In genomic region chr8:26833297-26833696, GRCm38 (mm10) we compare ENCODE assay signal across 8 mouse cellular contexts.
A peak's percentile ranks its signal among the peaks of the same experiment; 100 is the strongest.
DNase-seq lines count a peak whose midpoint lies in the region; ATAC-seq and TF ChIP-seq lines count a peak whose summit lies in the region.

No protein-coding gene starts in this region.

- DNase-seq in lung, embryonic 14.5 days, result peak; percentile 89
- DNase-seq in lung, adult 2 months, result no peak
- peak; percentile 94 for DNase-seq in limb, embryonic 10.5 days (ENCODE audit: low spot score)
- peak; percentile 63 for DNase-seq in retina, embryonic 14.5 days (ENCODE audit: low spot score)
- DNase-seq in thymus, postnatal 0 days (ENCODE audit: low spot score), result no peak
- no peak for DNase-seq in gastrocnemius, adult 18-20 months (ENCODE audit: low spot score)

- H3K27me3 ChIP-seq in lung, embryonic 14.5 days (ENCODE audit: insufficient read depth, low read length), result no peaks in the 10 kb centered on the region
- H3K27me3 ChIP-seq in forebrain, embryonic 15.5 days, result no peaks in the 10 kb centered on the region
- H3K27me3 ChIP-seq in limb, embryonic 10.5 days (ENCODE audit: low read depth, poor library complexity, severe bottlenecking), result peaks cover 62% of the 10 kb centered on the region

- H3K9ac ChIP-seq in lung, embryonic 14.5 days, result no peak overlapping the region
- H3K9ac ChIP-seq in forebrain, embryonic 15.5 days (replicated peaks), result no peak overlapping the region

- H3K4me3 ChIP-seq in lung, embryonic 14.5 days (ENCODE audit: low read depth, low read length), result no peak overlapping the region
- H3K4me3 ChIP-seq in lung, adult 2 months (replicated peaks; ENCODE audit: extremely low read depth, low read depth, low read length), result no peak overlapping the region
- no peak overlapping the region for H3K4me3 ChIP-seq in forebrain, embryonic 15.5 days
- H3K4me3 ChIP-seq in limb, embryonic 10.5 days, result no peak overlapping the region

- no peak overlapping the region for H3K4me2 ChIP-seq in lung, embryonic 14.5 days
- H3K4me2 ChIP-seq in forebrain, embryonic 15.5 days (replicated peaks), result no peak overlapping the region

- no peak for TF ChIP-seq POLR2A in lung, adult 2 months (IDR thresholded peaks at IDR 0.05; ENCODE audit: borderline replicate concordance, extremely low read depth, low read depth, low read length)

- no peak overlapping the region for H3K27ac ChIP-seq in lung, embryonic 14.5 days (ENCODE audit: low read depth)
- no peak overlapping the region for H3K27ac ChIP-seq in forebrain, embryonic 15.5 days (replicated peaks)
- H3K27ac ChIP-seq in limb, embryonic 10.5 days, result peak overlapping the region; percentile 74

- TF ChIP-seq CTCF in lung, embryonic 14.5 days (IDR thresholded peaks at IDR 0.05; ENCODE audit: low read depth), result no peak
- no peak for TF ChIP-seq CTCF in lung, adult 2 months (IDR thresholded peaks at IDR 0.05; ENCODE audit: insufficient read depth, low read length)

- no peaks in the 10 kb centered on the region for H3K9me3 ChIP-seq in lung, embryonic 14.5 days (ENCODE audit: low read depth, low read length)
- H3K9me3 ChIP-seq in forebrain, embryonic 15.5 days, result no peaks in the 10 kb centered on the region
- no peaks in the 10 kb centered on the region for H3K9me3 ChIP-seq in limb, embryonic 10.5 days (replicated peaks)

- peak; percentile 75 for ATAC-seq in lung, embryonic 14.5 days (ENCODE audit: insufficient read depth)
- ATAC-seq in forebrain, embryonic 15.5 days (replicated peaks), result peak; percentile 49; the same call in 1 of the 2 replicates
- ATAC-seq in erythroid progenitor cell, adult 5-6 weeks (replicated peaks; ENCODE audit: low FRiP score, poor library complexity, severe bottlenecking), result no peak

- H3K4me1 ChIP-seq in lung, embryonic 14.5 days (ENCODE audit: insufficient read depth), result peaks cover 24% of the 10 kb centered on the region
- H3K4me1 ChIP-seq in lung, adult 2 months (ENCODE audit: control insufficient read depth, insufficient read depth, low read length), result peaks cover 5% of the 10 kb centered on the region; the same call in 1 of the 2 replicates
- peaks cover 21% of the 10 kb centered on the region for H3K4me1 ChIP-seq in forebrain, embryonic 15.5 days
- H3K4me1 ChIP-seq in limb, embryonic 10.5 days, result peaks cover 94% of the 10 kb centered on the region

- H3K36me3 ChIP-seq in lung, embryonic 14.5 days (ENCODE audit: insufficient read depth), result no peaks in the 10 kb centered on the region
- no peaks in the 10 kb centered on the region for H3K36me3 ChIP-seq in forebrain, embryonic 15.5 days
- no peaks in the 10 kb centered on the region for H3K36me3 ChIP-seq in limb, embryonic 10.5 days

- 6% methylated on average over 4 of the region's 4 CpGs for WGBS in lung, embryonic 14.5 days
- WGBS in lung, adult 2 months, result 42% methylated on average over 4 of the region's 4 CpGs
- WGBS in forebrain, embryonic 15.5 days, result under 1% methylated on average over 4 of the region's 4 CpGs
- WGBS in limb, embryonic 10.5 days, result under 1% methylated on average over 4 of the region's 4 CpGs

Comparison
In these comparisons a context has a peak if more than half of its experiments do, and no peak if none do; other contexts are left out.
1. DNase-seq: peak in lung, embryonic 14.5 days (single experiment), limb, embryonic 10.5 days (single experiment) and retina, embryonic 14.5 days (single experiment); none in lung, adult 2 months (single experiment), thymus, postnatal 0 days (single experiment) and gastrocnemius, adult 18-20 months (single experiment).